Mouse (Mus musculus) CD4-positive, CD25-positive, alpha-beta regulatory T cell (primary cell): Measurements from ENCODE around the gene Olfr1275. TPM values are rescaled to one million over a fixed set of nuclear protein-coding genes. Genes with fewer than 3 reads are reported as not detected.

Experiments used
- polyA plus RNA-seq: library from polyadenylated mRNA; unstranded; fragments of 100-300 nt; shearing (Covaris generic); gene quantifications from one replicate; pipeline ENCODE4 v1.2.1, GENCODE M21; 2017

The Olfr1275 gene
- polyA plus RNA-seq, result not detected

GRCm38 (mm10) chr2:111235186-111235585, at the start of gene Olfr1275:
Olfr1275 (minus strand) TSS chr2:111235286.

GRCm38 (mm10) chr2:111274006-111274405, 38.9 kb upstream of the Olfr1275 start, which contains the start of gene Olfr1277:
Olfr1277 (minus strand) TSS chr2:111274106.

GRCm38 (mm10) chr2:111254216-111254615, 19.1 kb upstream of the Olfr1275 start, which contains the start of gene Olfr1276:
Olfr1276 (plus strand) TSS chr2:111254516.

GRCm38 (mm10) chr2:111229502-111229901, 5.6 kb downstream of the Olfr1275 start, which contains the start of gene 4930430A15Rik:
4930430A15Rik (minus strand) TSS chr2:111229602.

Other genes with a start within 250 kb of the Olfr1275 start
- not detected for gene Gm13941, start 129.3 kb downstream of the Olfr1275 start, polyA plus RNA-seq
- not detected for gene Gm15130, start 82.3 kb downstream of the Olfr1275 start, polyA plus RNA-seq
- gene 4930430A15Rik, start 5.7 kb downstream of the Olfr1275 start, polyA plus RNA-seq, result not detected
- gene Olfr1276, start 19.2 kb upstream of the Olfr1275 start, polyA plus RNA-seq, result not detected
- not detected for gene Olfr1277, start 38.8 kb upstream of the Olfr1275 start, polyA plus RNA-seq
- gene Olfr1278, start 54.9 kb upstream of the Olfr1275 start, polyA plus RNA-seq, result not detected
- not detected for gene Olfr1279, start 65.3 kb upstream of the Olfr1275 start, polyA plus RNA-seq
- gene Olfr1280, start 78.7 kb upstream of the Olfr1275 start, polyA plus RNA-seq, result not detected
- gene Olfr1281, start 91.2 kb upstream of the Olfr1275 start, polyA plus RNA-seq, result not detected
- not detected for gene Olfr1282, start 100.8 kb upstream of the Olfr1275 start, polyA plus RNA-seq
- not detected for gene Olfr1283, start 131.5 kb upstream of the Olfr1275 start, polyA plus RNA-seq
- gene Olfr1284, start 140.2 kb upstream of the Olfr1275 start, polyA plus RNA-seq, result not detected
- gene Olfr1286, start 187.8 kb upstream of the Olfr1275 start, polyA plus RNA-seq, result not detected
- not detected for gene Olfr1287, start 213.9 kb upstream of the Olfr1275 start, polyA plus RNA-seq
- not detected for gene Olfr1288, start 238.8 kb upstream of the Olfr1275 start, polyA plus RNA-seq
- not detected for gene Olfr1289, start 245.5 kb upstream of the Olfr1275 start, polyA plus RNA-seq